Mouse (Mus musculus): ENCODE measurements around the gene Slc25a45. TPM values are rescaled to one million over a fixed set of nuclear protein-coding genes. Genes with fewer than 3 reads are reported as not detected.

Gene Slc25a45
- polyA plus RNA-seq, 1 experiment from 2014 or later, result 1.0 TPM

DNA sequence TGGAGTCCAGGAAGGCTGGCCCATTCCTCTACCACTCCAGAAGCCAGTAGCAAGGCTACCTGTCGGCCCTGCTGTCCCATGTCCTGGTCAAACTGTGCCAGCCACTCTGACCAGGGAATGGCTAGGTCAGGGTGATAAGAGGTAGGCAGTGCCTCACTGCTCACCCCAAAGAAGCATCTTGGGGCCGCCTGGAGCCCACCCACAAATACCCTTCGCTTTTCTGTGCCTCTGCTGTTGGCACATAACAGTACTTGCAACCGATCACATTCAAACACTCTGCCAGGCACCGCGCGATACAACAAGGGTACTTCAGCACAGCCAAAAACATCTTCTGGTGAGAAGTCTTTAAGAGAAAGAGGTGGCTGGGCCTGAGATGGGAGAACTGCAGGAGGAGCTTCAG, 14.7 kb downstream of the Slc25a45 start:
- Histone ChIP-seq H3K9ac (ENCODE audit: low read depth, low read length) (no peak overlapping the region), H3K27ac (ENCODE audit: low read depth, low read length) (0 out of 2 replicates have a peak overlapping the region, but pooled peaks have one; percentile 5), H3K27me3 (ENCODE audit: control insufficient read depth, insufficient read depth, low read length) (no peaks in the 10 kb centered on the region), H3K9me3 (ENCODE audit: control insufficient read depth, low read length) (no peaks in the 10 kb centered on the region), H3K4me2 (replicated peaks; ENCODE audit: low read depth, low read length) (0 out of 2 replicates have a peak overlapping the region, but pooled peaks have one; percentile 5), H3K4me3 (ENCODE audit: low read depth, low read length) (no peak overlapping the region), H3K4me1 (replicated peaks; ENCODE audit: control insufficient read depth, insufficient read depth, low read length) (peaks cover 2% of the 10 kb centered on the region; the same call in 1 of the 2 replicates), H3K36me3 (ENCODE audit: control insufficient read depth, insufficient read depth, low read length) (peaks cover 4% of the 10 kb centered on the region; the same call in 1 of the 2 replicates)
- ATAC-seq (ENCODE audit: low FRiP score) (no peak), DNase-seq (ENCODE audit: low spot score) (no peak)
- 94% methylated on average over 7 of the region's 7 CpGs for WGBS

DNA sequence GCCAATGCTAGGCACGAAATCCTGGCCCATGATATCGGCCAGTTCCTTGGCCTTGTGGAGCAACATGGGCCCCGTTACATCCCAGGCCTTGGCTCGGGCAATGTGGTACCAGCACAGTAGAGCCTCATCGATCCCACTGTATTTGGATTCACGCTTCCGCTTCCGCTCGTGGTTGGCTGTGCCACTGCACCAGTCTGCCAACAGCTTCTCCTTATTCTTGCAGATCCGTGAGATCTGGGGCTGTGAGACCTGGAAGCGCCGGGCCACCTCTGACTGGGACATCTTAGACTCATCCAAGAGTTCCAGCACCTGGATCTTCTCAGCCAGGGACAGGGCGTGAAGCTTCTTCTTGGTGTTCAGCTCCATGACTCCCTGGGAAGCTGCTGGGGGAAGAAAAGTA, 15.1 kb downstream of the Slc25a45 start:
- H3K36me3 ChIP-seq (ENCODE audit: control insufficient read depth, insufficient read depth, low read length), result peaks cover 4% of the 10 kb centered on the region; the same call in 1 of the 2 replicates
- peak overlapping the region; percentile 64 for H3K4me3 ChIP-seq (ENCODE audit: low read depth, low read length)

DNA sequence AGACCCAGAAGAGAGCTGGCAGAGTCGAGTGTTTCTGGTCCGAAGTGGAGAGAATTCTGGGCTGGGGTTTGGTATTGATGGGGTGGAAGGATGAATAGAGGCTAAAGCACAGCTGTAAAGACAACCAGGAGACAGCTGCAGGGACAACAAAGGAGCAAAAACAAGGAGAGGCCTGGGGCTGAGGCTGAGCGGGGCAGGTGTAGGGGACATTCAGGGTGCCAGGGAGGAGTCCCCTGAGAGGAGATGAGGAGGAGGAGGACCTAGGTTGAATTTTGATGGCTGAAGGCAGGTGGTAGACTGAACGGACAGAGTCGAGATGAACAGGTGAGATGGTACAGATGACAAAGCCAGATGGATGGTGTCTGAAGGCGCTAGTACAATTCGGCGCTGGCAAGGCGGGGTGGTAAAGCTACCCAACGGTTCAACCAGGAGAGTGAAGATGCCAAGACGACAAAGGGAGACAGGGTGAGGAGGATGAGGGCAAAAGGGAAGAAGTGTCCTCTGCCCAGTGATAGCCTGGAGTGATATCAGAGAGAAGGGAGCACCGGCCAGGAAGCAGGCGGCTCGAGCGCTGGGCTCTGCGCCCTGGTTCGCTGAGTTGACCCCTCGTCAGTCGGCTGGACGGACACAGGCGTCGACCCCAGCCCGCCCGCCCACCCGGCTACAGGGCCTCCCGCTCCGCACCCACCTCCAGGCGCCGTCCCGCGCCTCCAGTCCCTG, 15.8 kb downstream of the Slc25a45 start:
- DNase-seq (ENCODE audit: low spot score) (no peak), ATAC-seq (ENCODE audit: low FRiP score) (peak; percentile 69; the same call in 1 of the 2 replicates)
- WGBS, result 8% methylated on average over 31 of the region's 31 CpGs
- Histone ChIP-seq H3K4me3 (ENCODE audit: low read depth, low read length) (peak overlapping the region; percentile 64), H3K9me3 (ENCODE audit: control insufficient read depth, low read length) (no peaks in the 10 kb centered on the region), H3K4me1 (replicated peaks; ENCODE audit: control insufficient read depth, insufficient read depth, low read length) (peaks cover 2% of the 10 kb centered on the region; the same call in 1 of the 2 replicates), H3K27ac (ENCODE audit: low read depth, low read length) (peak overlapping the region; percentile 47; the same call in 1 of the 2 replicates), H3K9ac (ENCODE audit: low read depth, low read length) (peak overlapping the region; percentile 74), H3K36me3 (ENCODE audit: control insufficient read depth, insufficient read depth, low read length) (peaks cover 7% of the 10 kb centered on the region; the same call in 1 of the 2 replicates), H3K4me2 (replicated peaks; ENCODE audit: low read depth, low read length) (peak overlapping the region; percentile 78), H3K27me3 (ENCODE audit: control insufficient read depth, insufficient read depth, low read length) (no peaks in the 10 kb centered on the region)

More for the DNA sequence above, 15.1 kb downstream of the Slc25a45 start:
- ATAC-seq (ENCODE audit: low FRiP score) (no peak), DNase-seq (ENCODE audit: low spot score) (no peak)
- H3K9ac ChIP-seq (ENCODE audit: low read depth, low read length), result peak overlapping the region; percentile 74
- no peaks in the 10 kb centered on the region for H3K9me3 ChIP-seq (ENCODE audit: control insufficient read depth, low read length)
- H3K27me3 ChIP-seq (ENCODE audit: control insufficient read depth, insufficient read depth, low read length), result no peaks in the 10 kb centered on the region
- H3K27ac ChIP-seq (ENCODE audit: low read depth, low read length), result no peak overlapping the region
- H3K4me2 ChIP-seq (replicated peaks; ENCODE audit: low read depth, low read length), result peak overlapping the region; percentile 78; the same call in 1 of the 2 replicates
- H3K4me1 ChIP-seq (replicated peaks; ENCODE audit: control insufficient read depth, insufficient read depth, low read length), result peaks cover 2% of the 10 kb centered on the region; the same call in 1 of the 2 replicates
- 91% methylated on average over 13 of the region's 13 CpGs for WGBS

DNA sequence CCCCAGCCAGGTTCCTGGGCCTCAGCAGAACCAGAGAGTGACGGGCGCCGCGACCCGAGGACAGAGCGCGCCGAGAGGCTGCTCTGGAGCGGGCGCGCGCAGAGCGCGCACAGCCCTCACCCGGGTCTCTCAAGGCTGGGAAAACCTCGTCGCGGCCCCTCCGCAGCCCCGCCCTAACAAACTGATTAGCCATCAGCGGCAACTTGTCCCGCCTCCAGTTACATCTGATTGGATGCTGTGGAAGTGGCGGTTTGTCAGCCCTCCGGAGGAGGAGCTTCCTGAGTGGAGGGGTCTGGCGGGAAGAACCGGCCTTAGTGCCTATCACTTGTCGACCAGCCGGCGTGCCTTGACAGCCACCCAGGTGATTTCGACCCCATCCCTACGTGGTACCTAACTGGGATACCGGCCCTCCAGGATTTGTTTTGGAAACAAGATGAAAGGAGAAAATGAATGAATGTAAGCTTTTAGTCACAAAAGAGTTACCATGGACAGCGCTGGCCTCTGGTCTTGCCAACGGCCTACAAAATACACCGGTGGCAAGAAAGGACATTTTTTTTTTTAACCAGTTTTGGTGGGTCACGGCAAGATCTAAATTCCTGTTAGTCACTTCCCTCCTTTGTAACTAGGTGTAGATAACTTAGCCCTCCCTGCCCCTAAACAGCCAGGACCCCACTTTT, 16.5 kb downstream of the Slc25a45 start, which contains the start of gene Tigd3:
TSS of gene Tigd3 (minus strand) at position 148 of the 677 bp plus-strand sequence.
- DNase-seq (ENCODE audit: low spot score), result peak; percentile 97
- H3K36me3 ChIP-seq (ENCODE audit: control insufficient read depth, insufficient read depth, low read length), result peaks cover 11% of the 10 kb centered on the region; the same call in 1 of the 2 replicates
- peaks cover 2% of the 10 kb centered on the region; the same call in 1 of the 2 replicates for H3K4me1 ChIP-seq (replicated peaks; ENCODE audit: control insufficient read depth, insufficient read depth, low read length)
- no peaks in the 10 kb centered on the region for H3K27me3 ChIP-seq (ENCODE audit: control insufficient read depth, insufficient read depth, low read length)
- H3K9me3 ChIP-seq (ENCODE audit: control insufficient read depth, low read length), result no peaks in the 10 kb centered on the region
- H3K27ac ChIP-seq (ENCODE audit: low read depth, low read length), result peak within 1 kb of the TSS; percentile 47; the same call in 1 of the 2 replicates
- H3K4me3 ChIP-seq (ENCODE audit: low read depth, low read length), result peak within 1 kb of the TSS; percentile 64
- peak within 1 kb of the TSS; percentile 74 for H3K9ac ChIP-seq (ENCODE audit: low read depth, low read length)
- peak; percentile 97 for ATAC-seq (ENCODE audit: low FRiP score)
- 5% methylated on average over 36 of the region's 36 CpGs for WGBS
- peak within 1 kb of the TSS; percentile 78 for H3K4me2 ChIP-seq (replicated peaks; ENCODE audit: low read depth, low read length)

DNA sequence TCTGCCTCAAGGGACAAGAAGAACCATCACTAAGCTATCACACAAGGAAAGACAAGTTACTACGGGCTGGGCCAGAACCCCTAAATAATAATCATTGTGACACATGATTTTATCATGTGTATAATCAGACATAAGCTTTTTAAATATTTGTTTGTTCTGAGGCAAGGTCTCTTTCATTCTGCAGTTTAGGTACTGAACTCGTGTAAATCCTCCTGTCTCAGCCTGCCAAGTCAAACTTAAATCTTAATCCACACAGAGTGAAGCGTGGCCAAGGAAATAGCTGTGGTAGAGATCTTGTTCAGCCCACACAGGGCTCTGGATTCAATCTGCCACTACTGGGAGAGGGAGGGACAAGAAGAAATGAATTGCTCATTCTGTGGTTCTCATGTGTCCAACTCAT, 29.7 kb downstream of the Slc25a45 start:
- Histone ChIP-seq H3K36me3 (ENCODE audit: control insufficient read depth, insufficient read depth, low read length) (peaks cover 11% of the 10 kb centered on the region), H3K9ac (ENCODE audit: low read depth, low read length) (no peak overlapping the region), H3K4me1 (replicated peaks; ENCODE audit: control insufficient read depth, insufficient read depth, low read length) (peaks cover 6% of the 10 kb centered on the region; the same call in 1 of the 2 replicates), H3K4me2 (replicated peaks; ENCODE audit: low read depth, low read length) (no peak overlapping the region), H3K4me3 (ENCODE audit: low read depth, low read length) (no peak overlapping the region), H3K9me3 (ENCODE audit: control insufficient read depth, low read length) (no peaks in the 10 kb centered on the region), H3K27me3 (ENCODE audit: control insufficient read depth, insufficient read depth, low read length) (no peaks in the 10 kb centered on the region), H3K27ac (ENCODE audit: low read depth, low read length) (no peak overlapping the region)
- DNase-seq (ENCODE audit: low spot score) (no peak), ATAC-seq (ENCODE audit: low FRiP score) (no peak)
- WGBS, result 95% methylated on average over 3 of the region's 3 CpGs

DNA sequence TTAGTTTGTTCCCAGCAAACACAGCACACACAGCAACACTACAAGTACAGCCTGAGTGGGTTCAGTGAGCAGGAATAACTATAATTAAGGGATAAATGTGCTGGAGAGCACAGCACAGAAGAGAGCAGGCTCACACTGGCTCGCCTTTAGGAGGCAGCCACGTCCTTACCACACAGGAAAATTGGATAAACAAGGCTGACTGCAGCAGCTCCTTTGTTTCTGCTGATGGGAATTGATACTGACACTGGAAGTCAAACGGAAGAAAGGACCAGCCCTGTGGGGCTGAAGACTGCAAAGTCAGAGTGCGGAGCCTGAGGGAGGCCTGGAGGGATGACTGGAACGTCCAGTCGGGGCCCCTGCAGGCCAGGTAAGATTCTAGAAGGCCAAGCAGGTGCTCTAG, 32.6 kb downstream of the Slc25a45 start:
- WGBS, result 76% methylated on average over 6 of the region's 6 CpGs
- H3K27me3 ChIP-seq (ENCODE audit: control insufficient read depth, insufficient read depth, low read length), result no peaks in the 10 kb centered on the region
- no peak overlapping the region for H3K4me3 ChIP-seq (ENCODE audit: low read depth, low read length)
- DNase-seq (ENCODE audit: low spot score) (no peak), ATAC-seq (ENCODE audit: low FRiP score) (no peak)
- H3K4me1 ChIP-seq (replicated peaks; ENCODE audit: control insufficient read depth, insufficient read depth, low read length), result peaks cover 10% of the 10 kb centered on the region
- H3K4me2 ChIP-seq (replicated peaks; ENCODE audit: low read depth, low read length), result peak overlapping the region; percentile 1
- H3K9ac ChIP-seq (ENCODE audit: low read depth, low read length), result no peak overlapping the region; the same call in 1 of the 2 replicates
- H3K27ac ChIP-seq (ENCODE audit: low read depth, low read length), result no peak overlapping the region
- no peaks in the 10 kb centered on the region for H3K9me3 ChIP-seq (ENCODE audit: control insufficient read depth, low read length)
- H3K36me3 ChIP-seq (ENCODE audit: control insufficient read depth, insufficient read depth, low read length), result no peaks in the 10 kb centered on the region

DNA sequence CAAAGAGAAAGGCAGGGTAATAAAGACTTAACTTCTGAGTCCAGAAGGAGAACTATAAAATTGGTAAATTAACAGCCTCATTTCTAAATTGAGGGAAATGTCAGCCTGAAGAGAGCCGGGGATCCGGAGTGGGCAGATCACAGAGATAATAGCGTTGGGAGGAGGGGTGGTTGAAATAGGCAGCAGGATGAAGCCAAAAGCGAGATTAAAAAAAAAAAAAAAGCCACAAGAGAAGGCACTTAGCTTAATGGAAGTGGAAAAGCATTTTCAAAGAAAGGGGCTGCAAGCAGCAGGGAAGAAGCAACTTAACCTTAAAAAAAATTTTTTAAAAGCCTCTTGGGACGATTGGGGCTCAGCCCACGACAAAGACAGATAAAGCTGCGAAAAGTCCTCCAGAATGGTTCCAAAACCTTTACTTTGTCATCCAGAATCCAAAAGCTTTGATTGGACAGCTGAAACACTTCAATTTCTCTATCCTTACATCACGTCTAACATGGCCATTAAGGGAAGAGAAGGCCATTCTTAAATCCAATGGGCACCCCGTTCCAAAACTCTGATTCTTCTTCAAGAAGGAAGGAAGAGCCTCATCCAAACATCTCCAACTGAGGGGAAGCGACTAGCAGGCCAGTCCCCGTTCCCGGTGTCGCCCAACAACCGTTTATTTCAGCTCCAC, 34.0 kb downstream of the Slc25a45 start:
- 9% methylated on average over 14 of the region's 14 CpGs for WGBS
- Histone ChIP-seq H3K9ac (ENCODE audit: low read depth, low read length) (peak overlapping the region; percentile 92), H3K4me3 (ENCODE audit: low read depth, low read length) (peak overlapping the region; percentile 90), H3K4me2 (replicated peaks; ENCODE audit: low read depth, low read length) (peak overlapping the region; percentile 53), H3K27me3 (ENCODE audit: control insufficient read depth, insufficient read depth, low read length) (no peaks in the 10 kb centered on the region), H3K27ac (ENCODE audit: low read depth, low read length) (peak overlapping the region; percentile 74; the same call in 1 of the 2 replicates), H3K9me3 (ENCODE audit: control insufficient read depth, low read length) (no peaks in the 10 kb centered on the region), H3K4me1 (replicated peaks; ENCODE audit: control insufficient read depth, insufficient read depth, low read length) (peaks cover 10% of the 10 kb centered on the region), H3K36me3 (ENCODE audit: control insufficient read depth, insufficient read depth, low read length) (no peaks in the 10 kb centered on the region)
- ATAC-seq (ENCODE audit: low FRiP score) (no peak), DNase-seq (ENCODE audit: low spot score) (no peak)
